Mouse (Mus musculus): ENCODE measurements at regions not wholly inside any gene's neighbourhood (a gene's known extent, or its start where the extent isn't known, plus 50 kb on each side); places are given as distances from the start of the nearest gene placed in this dataset.

DNA sequence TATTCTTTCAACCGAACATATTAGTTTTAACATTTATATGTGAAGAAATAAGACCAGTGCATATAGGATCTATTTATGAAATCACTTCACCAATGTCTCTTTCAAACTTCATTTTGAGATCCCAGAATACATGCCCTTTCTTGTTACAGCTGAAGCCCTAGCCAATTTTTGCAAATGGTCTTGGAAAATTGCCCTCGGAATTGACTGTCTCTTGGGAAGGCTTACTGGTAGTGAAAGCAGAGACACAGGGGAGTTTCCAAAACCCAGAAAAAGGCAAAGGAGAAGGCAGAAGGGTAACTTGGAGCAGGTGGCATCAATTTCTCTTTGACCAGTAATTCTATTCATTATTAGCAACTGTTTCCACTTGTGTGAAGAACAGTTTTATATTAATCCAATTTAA, 515.4 kb downstream of the Gm826 start:
- Histone ChIP-seq H3K4me3 (ENCODE audit: low read depth, low read length) (no peak overlapping the region), H3K27ac (ENCODE audit: low read depth, low read length) (no peak overlapping the region), H3K4me1 (ENCODE audit: insufficient read depth, low read length) (no peaks in the 10 kb centered on the region), H3K9me3 (ENCODE audit: low read length) (no peaks in the 10 kb centered on the region), H3K4me2 (ENCODE audit: low read depth, low read length, poor library complexity, severe bottlenecking) (no peak overlapping the region), H3K27me3 (ENCODE audit: insufficient read depth, low read length) (no peaks in the 10 kb centered on the region), H3K9ac (replicated peaks; ENCODE audit: low read length, poor library complexity, severe bottlenecking) (no peak overlapping the region), H3K36me3 (ENCODE audit: insufficient read depth, low read length) (no peaks in the 10 kb centered on the region)
- WGBS: 78% methylated on average over 2 of the region's 2 CpGs
- ATAC-seq (ENCODE audit: low FRiP score) (no peak), DNase-seq (ENCODE audit: low spot score) (peak; percentile 8)
- TF ChIP-seq CTCF (IDR thresholded peaks at IDR 0.05): no peak

- Histone ChIP-seq H3K9me3 (ENCODE audit: low read length) (no peaks in the 10 kb centered on the region), H3K4me2 (ENCODE audit: low read depth, low read length, poor library complexity, severe bottlenecking) (no peak overlapping the region), H3K27ac (ENCODE audit: low read depth, low read length) (no peak overlapping the region), H3K27me3 (ENCODE audit: insufficient read depth, low read length) (no peaks in the 10 kb centered on the region), H3K36me3 (ENCODE audit: insufficient read depth, low read length) (no peaks in the 10 kb centered on the region), H3K4me1 (ENCODE audit: insufficient read depth, low read length) (no peaks in the 10 kb centered on the region), H3K9ac (replicated peaks; ENCODE audit: low read length, poor library complexity, severe bottlenecking) (no peak overlapping the region), H3K4me3 (ENCODE audit: low read depth, low read length) (no peak overlapping the region)
- WGBS: 94% methylated on average over 8 of the region's 8 CpGs
- DNase-seq (ENCODE audit: low spot score) (no peak), ATAC-seq (ENCODE audit: low FRiP score) (no peak)
- no peak for TF ChIP-seq CTCF (IDR thresholded peaks at IDR 0.05)
Observed at GRCm38 (mm10) chr2:159816344-159816743, 517.6 kb downstream of the Gm826 start.
